Mouse (Mus musculus): ENCODE measurements around the gene Spg20.

GRCm38 (mm10) chr3:55157413-55157812 is 45.5 kb downstream of the Spg20 start:
- TF ChIP-seq POLR2A (IDR thresholded peaks at IDR 0.05; ENCODE audit: insufficient read length, low read depth) (no peak), MYOG (IDR thresholded peaks at IDR 0.05; ENCODE audit: control insufficient read depth in 1 of 3, insufficient read depth in 1 of 3, insufficient read length in 2 of 3, low read depth in 2 of 3) (no peak), MYOD1 (IDR thresholded peaks at IDR 0.05; ENCODE audit: control insufficient read depth in 1 of 3, insufficient read length in 2 of 3, low read depth in 2 of 3) (no peak), REST (IDR thresholded peaks at IDR 0.05; ENCODE audit: insufficient read depth, insufficient read length) (no peak), CEBPB (IDR thresholded peaks at IDR 0.05; ENCODE audit: insufficient read depth, poor library complexity, severe bottlenecking) (no peak), MAX (IDR thresholded peaks at IDR 0.05; ENCODE audit: low read depth) (no peak), USF1 (IDR thresholded peaks at IDR 0.05; ENCODE audit: low read depth) (no peak), E2F4 (IDR thresholded peaks at IDR 0.05; ENCODE audit: insufficient read depth) (no peak), POLR2AphosphoS2 (IDR thresholded peaks at IDR 0.05; ENCODE audit: insufficient read length, low read depth) (no peak), TCF12 (IDR thresholded peaks at IDR 0.05; ENCODE audit: insufficient read depth, poor library complexity, severe bottlenecking) (no peak), SRF (IDR thresholded peaks at IDR 0.05; ENCODE audit: control insufficient read depth, insufficient read length, low read depth) (no peak), TCF3 (IDR thresholded peaks at IDR 0.05; ENCODE audit: insufficient read length, low read depth) (no peak)

Measured in myocyte (in vitro differentiated cells).